Mouse (Mus musculus): ENCODE data around the gene Zfp609.
A peak's percentile ranks its signal among the peaks of the same experiment; 100 is the strongest.

Zfp609 gene

DNA sequence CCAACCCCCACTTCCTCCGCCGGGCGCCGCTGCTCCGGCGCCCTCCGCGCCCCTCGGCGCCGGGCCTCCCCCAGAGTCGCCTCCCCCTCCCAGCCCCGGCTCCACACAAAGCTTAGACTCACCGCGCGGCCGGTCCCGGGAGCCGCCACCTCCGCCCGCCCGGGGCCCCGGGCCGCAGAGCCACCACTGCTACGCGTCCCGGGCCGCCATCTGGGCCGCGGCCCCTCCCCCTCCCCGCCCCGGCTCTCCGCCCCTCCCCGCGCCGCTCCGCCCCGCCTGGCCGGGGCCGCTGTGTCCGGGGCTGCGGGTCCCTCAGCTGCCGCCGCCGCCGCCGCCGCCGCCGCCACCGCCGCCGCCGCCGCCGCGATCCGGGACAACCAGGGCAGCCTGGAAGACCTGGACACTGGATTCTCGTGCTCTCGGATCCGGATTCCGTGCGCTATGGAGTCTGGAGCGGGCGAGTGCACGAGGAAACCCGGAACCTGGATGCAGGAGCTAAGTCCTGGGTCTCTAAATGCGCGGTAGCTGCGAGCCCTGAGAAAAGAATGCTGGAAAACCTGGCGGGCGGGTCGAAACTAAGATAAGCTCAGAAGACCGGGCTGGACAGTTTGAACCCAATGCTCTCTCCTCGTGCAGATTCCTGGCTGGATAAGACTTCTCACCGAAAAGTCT, at the start of gene Zfp609:
Zfp609 (minus strand) TSS at position 221 of the 672 bp plus-strand sequence.
- DNase-seq (ENCODE audit: low spot score in 2 of 2) = peak; percentile 85 to 94

DNA sequence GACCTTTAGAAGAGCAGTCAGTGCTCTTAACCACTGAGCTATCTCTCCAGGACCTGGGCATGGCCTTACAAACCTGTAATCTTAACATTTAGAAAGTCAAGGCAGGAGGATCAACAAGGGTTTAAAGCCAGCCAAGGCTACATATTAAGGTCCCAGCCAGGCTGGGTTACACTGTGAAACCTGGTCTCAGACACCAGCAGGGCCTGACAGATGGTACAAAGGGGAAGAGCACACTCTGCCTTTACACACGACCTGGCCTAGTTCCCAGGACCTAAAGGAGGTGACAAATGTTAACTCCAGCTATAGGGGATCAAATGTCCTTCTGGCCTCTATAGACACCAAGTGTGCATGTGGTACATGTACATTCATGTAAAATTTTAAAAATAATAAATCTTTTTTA, 32.3 kb upstream of the Zfp609 start:
- no peak for DNase-seq (ENCODE audit: low spot score in 2 of 2)

DNA sequence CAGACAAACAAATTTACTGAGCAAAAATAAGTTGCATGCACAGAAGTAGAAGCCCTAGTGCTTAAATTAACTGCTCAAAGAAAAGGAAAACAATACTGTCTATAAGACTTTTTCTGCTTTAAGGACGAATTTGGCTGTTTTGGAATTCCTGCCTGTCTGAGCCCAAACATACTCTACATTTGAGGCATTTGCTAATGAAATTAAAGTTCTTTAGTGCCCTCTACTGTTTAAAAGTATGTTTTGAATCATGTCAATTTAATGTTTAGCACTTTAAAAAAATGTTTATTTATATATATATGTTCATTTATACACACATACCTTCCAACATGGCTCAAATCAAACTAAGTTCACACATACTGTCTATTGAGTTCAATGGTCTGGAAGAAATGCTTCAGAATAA, 22.8 kb upstream of the Zfp609 start:
- no peak for DNase-seq (ENCODE audit: low spot score in 2 of 2)

DNA sequence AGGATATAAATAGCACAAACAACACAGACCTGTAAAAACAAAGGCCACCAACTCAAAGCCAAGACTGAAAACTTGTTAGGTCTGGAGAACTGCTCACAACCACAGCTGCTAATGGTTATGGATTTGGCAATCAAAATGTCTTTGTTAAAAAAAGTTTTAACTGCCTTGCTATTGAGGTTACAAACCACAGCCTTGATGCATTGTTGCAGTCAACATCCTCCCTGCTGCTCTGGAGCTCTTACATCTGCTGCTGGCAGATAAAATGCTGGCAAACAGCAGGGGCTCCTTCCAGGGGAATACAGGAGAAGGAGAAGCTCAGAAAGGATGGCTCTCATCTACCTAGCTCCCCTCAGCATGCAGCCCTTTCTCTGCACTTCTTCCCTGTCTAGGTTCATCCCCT, 20.8 kb upstream of the Zfp609 start:
- no peak for DNase-seq (ENCODE audit: low spot score in 2 of 2)

DNA sequence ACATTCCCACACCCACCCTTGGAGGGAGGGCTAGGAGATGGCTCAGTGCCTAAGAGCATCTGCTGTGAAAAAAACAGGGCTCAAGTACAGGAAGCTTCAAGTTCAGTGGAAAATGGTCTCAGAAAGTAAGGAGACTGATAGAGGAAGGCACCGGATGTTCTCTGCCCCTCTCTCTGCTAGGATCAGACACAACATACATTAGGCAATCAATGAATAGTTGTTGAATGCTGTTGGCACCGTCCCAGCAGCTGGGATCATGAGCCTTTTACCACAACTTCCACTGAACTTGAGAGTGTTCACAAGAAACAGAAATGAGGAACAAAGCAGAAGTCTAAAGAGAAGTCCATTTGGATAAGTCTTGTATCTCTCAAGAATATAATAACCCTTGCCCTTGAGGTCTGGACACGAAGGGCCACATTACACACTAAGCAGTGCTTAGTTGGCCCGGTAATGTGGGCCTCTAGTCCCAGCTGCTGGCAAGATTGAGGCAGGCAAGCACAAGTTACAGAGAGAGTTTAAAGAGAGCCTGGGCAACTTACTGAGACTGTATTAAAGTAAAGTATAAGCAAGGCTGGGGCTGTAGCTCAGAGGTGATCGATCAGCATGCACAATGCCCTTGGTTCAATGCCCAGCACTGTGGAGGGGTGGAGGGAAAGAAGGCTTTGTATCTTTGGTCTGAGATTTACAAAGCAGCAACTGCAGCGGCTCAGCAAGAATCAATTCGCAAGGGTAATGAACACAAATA, 17.2 kb upstream of the Zfp609 start:
- no peak for DNase-seq (ENCODE audit: low spot score in 2 of 2)

DNA sequence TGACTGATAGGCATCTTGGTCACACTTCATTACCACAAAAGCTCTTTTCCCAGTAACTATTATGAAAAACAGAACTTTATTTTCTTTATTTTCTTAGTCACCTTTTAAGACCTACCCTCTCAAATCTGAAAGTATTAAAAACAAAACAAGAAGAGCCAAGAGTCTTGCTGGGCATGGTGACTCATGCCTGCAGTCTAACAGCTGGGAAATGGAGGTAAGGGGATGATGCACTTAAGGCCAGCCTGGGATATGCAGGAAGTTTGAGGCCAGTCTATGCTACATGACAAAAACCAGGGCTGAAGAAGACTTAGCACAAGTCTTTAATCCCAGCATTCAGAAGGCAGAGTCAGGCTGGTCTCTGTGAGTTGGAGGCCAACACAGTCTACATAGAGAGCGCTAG, 12.5 kb upstream of the Zfp609 start:
- no peak for DNase-seq (ENCODE audit: low spot score in 2 of 2)

DNA sequence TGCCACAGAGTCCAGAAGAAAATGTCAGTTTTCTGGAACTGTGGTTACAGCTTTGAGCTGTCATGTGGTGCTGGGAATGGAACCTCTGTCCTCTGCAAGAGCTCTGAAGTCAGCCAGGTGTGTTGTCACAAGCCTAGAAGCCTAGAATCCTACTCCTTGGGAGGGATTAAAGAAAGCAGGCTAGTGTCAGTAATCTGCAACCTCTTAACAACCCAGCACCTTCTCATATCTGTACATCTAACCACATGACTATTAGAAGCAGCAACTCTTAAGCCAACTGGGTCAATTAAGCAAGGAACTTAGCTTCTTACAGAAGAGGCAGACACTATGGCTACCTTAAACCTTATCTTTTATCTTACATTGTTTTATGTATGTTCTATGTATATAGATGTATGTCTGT, 9.6 kb upstream of the Zfp609 start:
- DNase-seq (ENCODE audit: low spot score in 2 of 2) = no peak

DNA sequence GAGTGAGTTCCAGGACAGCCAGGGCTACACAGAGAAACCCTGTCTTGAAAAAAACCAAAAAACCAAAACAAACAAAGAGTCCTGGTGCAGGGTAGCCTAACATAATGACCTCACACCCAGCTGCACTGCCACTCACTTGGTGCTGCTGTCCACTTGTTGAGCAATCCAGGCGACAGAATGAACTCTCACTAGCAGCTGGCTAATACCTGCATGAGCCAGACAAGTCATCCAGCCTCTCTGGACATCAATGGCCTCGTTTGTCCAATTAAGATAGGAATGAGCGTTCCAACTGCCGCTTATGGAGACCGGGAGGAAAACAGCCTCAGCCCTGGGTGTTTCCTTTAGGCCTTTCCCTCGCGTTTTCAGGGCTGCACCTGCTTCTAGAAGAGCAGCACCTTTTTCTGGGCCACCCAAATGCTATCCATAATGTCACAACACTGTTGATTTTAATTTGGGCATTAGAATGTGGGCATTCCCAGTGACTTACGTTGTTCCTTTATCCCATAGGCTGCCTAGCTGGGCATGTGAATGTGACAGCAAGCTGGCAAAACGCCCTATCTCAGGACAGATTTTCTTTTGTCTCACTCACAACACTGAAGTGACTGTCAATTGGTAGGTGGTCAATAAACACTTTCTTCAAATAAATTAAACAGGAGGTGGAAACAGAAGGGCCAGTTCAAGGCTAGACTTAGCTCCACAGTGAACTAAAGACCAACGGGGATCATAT, 7.4 kb upstream of the Zfp609 start:
- DNase-seq (ENCODE audit: low spot score in 2 of 2) = no peak

DNA sequence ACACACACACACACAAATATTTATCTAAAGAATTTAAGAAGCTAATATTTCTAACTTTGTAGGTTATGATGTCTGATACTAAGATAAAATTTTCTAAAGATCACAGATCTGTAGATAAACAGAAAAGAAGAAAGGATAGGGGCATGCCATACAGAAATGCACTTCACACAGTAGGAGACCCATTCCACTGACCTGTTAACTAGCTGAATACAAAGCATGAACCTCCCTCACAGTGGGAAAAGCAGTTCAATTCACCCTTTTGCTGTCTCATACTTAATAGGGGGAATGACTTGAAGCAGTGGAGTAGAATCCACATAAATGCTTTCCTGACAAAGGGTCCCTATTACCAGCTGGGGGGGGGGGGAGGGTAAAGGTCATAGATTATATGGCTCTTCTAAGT, 6.3 kb upstream of the Zfp609 start:
- DNase-seq (ENCODE audit: low spot score in 2 of 2) = no peak

DNA sequence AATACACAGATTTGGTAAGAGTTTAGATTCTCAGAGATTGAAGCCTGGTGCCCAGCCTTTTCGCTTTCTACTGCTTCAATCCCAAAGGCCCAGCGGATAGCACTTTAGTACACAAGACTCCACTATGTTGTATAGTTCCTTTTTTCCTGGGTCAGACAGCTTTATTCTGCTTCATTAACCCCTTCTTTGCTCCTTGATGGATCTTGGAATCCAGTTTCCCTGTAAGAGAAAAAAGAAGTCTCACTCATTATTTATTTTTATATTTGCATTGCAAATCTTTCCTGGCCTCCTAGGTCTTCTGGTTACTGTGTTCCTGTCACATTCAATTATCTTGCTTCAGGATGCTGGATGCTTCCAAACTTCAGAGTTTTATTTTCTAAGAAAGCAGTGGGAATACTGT, 5.9 kb upstream of the Zfp609 start:
- DNase-seq (ENCODE audit: low spot score in 2 of 2) = no peak

DNA sequence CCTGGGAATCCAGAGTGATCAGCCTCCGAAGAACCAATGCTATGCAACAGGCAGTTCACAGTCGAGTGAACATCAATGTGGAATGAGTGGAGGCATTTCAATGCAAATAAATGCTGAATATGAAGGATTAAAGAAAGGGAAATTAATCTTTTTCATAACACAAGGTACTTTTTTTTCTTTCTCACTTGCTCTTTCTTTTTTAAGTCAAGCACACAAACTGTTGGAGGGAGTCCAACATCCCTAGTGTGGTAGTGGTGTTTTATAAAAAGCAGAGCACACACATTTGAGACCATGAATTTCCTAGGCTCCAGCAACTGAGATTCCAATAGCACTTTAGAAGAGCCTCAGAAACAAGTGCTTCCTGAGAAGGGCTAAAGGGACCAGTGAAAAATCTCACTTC, 4.7 kb upstream of the Zfp609 start:
- no peak for DNase-seq (ENCODE audit: low spot score in 2 of 2)

DNA sequence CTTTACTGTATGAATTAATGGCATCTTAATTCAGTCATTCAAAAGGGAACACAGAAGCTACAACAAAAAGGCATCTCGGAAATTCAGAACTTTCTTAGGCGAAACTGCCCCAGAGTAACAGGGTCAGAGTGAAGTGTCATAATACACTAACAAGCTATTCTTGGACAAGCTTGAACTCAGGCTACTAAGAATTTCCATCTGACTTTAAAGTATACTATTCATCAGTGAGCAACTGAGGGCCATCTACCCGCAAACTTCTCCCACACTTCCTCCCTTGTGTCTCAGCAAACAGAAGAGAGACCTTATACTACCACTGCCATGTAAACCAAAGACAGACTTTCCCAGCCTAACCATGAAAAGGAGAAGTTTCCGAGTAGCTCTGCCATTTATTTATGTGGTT, 3.8 kb upstream of the Zfp609 start:
- DNase-seq (ENCODE audit: low spot score in 2 of 2) = no peak

DNA sequence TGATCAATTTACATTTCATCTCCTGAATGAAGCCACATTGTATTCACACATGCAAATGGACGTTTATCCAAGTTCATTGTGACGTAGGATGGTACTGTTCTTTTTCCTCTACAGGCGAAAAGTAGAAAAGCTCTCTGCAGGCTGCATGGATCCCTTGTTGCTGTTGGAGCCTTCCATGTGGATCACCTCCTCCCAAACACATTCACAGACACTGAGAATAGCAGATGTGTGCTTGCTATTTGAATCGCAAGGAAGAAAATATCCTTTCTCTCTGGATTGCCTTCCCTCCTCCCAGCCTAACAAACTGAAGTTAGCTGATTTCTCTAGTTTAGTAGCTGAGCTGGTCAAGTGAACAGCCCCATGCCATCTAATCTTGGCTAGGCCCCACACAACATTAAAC, 2.9 kb upstream of the Zfp609 start:
- DNase-seq (ENCODE audit: low spot score in 2 of 2) = no peak

DNA sequence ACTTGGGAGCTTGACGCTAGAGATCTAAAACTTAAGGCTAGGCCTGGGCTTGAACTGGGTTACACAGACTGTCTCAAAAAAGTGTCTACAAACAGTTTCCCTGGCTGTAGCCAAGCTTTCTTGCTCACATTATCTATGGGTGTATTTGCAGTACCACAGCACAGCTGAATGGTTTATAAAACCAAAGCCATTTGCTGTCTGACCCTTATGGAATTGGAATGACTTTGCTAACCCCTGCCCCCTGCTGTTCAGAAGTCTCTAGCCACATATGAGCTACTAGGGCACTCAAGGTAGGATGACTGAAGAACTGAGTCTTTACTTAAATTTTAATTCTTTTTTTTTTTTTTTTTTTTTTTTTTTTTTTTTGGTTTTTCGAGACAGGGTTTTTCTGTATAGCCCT, 2.0 kb upstream of the Zfp609 start:
- DNase-seq (ENCODE audit: low spot score in 2 of 2) = peak in 1 of 2 experiments; percentile 17

DNA sequence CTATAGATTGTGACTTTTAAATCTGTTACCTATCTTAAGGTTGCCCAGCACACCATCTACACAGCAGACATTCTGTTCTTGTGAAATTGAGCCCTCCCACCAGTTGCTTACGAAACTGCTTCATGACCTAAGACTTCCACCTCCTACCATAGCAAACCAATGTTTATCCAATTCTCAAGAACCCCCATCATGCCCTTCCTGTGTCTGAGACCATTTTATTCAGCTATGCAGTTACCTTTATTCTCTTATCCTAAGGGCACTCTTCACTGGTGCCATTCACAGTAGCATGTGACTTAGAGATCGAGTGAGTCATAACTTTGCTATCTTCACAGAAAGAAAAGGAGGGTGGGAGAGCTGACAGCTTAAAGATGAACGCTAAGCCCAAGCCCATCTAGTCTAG, 1.1 kb upstream of the Zfp609 start:
- no peak for DNase-seq (ENCODE audit: low spot score in 2 of 2)

DNA sequence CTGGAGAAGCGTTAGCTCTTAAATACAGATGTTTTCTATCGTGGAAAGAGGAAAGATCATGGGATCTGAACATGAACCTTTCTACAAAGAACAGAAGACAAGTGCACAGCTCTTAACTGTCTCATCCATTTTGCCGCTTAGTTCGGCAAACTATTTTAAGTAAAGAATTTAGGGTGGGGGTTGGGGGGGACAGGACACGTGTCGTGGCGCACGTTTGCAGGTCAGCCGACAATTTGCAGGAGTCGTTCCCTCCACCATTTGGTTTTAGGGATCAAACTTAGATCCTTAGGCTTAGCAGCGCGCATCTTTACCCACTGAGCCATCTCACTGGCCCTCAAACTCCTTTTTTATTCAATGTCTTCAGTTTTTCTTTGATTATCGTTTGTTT, 646 bp upstream of the Zfp609 start:
- DNase-seq (ENCODE audit: low spot score in 2 of 2) = no peak

DNA sequence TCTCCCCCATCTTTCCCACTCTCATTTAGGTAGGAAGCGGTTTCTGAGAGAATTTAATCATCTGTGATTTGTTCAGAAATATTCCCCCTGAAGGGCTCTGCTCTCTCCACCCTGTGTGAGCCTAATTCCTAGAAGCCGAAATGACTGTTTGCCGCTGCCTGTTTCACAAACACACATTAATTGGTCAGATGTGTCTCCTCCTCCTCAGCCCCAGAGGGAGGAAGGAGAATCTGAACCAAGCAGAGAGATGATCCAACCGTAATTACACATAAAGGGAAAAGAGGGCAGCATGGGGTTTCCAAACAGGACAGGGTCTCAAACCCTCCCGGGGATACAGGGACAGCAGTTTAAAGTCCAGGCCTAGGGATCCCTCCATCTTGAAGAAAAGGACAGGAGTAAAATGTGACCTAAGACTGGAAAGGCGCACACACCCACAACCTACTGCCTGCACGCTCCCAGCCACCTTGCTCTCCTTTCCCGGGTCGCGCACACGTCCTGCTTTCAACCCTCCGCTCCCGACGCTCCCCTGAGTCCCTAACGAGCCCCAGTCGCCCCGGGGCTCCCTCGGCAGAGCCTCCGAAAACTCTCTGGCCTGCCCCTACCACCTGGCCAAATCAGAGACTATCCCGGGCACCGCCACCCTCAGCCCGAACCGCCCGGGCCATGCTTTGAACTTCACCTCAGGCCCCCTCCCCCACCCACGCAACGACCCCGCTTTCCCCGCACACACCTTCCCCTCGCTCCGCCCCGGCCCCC, 598 bp downstream of the Zfp609 start:
- peak in 1 of 2 experiments; percentile 24 for DNase-seq (ENCODE audit: low spot score in 2 of 2)

DNA sequence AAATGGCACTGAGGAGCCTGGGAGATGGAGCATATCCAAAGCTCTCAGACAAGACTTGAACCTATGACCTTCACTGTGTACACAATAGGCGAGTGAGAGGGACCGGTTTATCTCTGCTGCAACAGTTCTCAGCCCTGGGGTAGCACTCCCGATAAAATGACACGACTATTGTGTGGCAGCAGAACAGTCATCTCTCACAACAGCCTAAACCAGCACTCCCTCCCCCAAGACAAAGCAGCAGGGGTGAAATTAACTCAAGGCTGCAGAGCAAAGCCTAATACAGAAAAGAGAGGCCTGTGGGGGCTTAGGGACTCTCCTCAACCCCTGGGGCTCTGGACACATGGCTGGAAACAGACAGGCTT, 1.2 kb downstream of the Zfp609 start:
- no peak for DNase-seq (ENCODE audit: low spot score in 2 of 2)

DNA sequence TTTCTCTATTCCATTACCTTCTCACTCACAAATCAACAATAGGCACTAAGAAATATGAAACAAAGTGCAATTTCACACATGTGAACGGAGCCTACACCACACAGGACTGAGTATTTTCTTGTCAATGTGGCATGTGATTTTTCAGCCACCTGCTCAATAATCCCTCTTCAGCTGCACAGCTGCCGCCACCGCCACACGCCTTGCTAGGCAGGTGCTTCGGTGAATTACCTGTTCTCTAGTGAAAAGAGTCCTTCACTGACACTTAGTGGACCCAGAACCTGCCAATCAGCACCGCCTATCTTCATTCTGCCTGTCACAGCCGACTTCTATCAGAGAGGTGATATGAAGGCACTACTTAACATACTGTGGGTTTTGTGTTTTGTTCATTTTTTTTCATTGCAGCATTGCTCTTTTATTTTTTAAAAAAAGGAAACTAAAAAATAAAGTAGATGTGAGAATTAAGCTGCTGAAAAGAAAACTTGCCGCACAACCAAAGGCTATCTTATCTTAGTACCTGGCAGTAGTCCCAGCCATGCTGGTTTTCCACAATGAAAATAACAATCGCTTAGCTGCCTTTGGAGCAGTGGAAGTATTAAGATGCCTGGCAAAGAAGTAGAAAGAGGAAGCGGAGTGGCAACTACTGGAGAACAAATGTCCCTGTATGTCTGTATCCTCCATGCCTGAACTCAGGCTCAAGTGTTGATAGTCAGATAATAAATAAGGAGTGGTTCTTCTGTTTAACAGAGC, 3.5 kb downstream of the Zfp609 start:
- no peak for DNase-seq (ENCODE audit: low spot score in 2 of 2)

DNA sequence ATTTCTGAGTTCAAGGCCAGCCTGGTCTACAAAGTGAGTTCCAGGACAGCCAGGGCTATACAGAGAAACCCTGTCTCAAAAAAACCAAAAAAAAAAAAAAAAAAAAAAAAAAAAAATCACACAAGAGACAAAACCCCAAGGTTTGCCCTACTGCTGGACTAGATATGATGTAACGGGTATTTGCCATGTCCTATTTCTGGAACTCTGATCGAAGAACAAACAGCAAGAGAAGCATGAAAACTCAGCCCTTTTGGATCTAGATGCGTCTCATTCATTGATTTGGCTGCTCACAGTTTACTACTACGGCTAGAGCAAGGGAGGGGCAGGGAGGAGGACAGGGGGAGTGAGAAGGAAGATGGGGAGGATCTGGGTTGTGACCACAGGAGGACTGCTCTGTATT, 5.4 kb downstream of the Zfp609 start:
- DNase-seq (ENCODE audit: low spot score in 2 of 2) = no peak

DNA sequence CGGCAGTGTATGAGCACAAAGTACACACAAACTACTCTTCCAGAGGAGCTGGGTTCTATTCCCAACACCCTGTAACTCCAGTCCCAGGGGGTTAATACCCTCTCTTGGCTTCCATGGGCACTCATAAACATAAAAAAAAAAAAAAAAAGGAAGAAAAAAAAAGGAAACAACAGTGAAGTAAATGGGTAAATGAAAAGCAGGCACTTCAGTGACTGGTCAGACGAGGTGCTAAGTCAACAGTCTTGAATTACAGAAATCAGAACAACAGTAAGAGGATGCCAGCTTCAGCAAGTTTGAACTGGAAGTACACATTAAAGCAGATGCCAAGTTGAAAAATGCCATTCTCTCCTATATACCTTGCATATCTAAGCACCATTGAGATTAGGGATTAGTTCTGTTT, 7.1 kb downstream of the Zfp609 start:
- DNase-seq (ENCODE audit: low spot score in 2 of 2) = no peak

DNA sequence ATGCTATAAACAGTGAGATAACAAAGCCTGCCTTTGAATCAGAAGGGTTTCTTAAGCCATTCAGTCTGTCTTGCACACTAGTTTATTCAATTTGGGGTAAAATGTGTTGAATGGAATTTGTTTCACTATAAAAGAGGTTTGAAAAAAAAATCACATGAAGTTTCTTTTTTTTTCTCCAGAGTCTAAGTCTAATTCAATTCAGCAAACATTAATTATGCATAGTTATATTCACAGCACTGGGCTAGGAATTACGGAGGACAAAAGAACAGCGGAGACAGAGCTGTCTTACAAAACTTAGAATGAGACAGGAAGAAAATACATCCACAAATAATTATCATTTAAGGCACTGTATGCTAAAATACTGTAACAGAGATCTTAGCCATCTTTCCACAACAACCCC, 9.0 kb downstream of the Zfp609 start:
- no peak for DNase-seq (ENCODE audit: low spot score in 2 of 2)

Data from spleen, postnatal 14 days (tissue).